Mouse (Mus musculus): ENCODE results near the gene Klhl12.

Gene Klhl12

DNA sequence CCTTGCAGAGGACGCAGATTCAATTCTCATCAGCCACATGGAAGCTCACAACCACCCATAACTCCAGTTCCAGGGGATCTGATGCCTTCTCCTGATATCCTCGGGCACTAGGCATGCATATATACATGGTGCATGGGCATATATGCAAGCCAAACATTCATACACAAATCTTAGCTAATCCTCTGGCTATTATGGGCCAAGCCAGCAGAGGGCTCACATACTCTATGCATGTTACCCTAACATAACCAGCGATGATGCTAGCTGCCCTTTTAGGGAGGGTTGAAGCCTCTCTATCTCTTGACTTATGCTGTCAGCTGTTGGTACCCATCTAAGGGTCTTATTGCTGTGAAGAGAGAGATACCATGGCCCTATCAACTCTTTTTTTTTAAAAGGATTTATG lies 4.3 kb upstream of the Klhl12 start:
- DNase-seq = peak; percentile 57

DNA sequence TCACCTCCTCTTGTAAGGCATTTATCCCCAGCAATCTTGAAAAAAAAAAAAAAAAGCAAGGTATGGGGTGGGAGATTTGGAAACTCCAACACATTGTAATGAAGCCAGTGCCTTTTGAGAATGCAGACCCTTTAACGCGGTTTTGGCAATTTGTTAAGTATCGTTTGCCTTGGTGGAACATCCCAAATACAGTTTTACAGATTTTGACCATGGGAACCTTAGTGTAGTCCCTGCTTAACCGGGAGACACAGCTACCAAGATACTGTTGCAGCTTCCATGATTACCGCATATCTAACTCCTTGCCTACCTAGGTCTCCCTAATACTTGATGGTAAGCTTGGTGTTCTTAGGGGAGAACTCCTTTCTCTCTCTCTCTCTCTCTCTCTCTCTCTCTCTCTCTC lies 729 bp downstream of the Klhl12 start:
- no peak for DNase-seq

DNA sequence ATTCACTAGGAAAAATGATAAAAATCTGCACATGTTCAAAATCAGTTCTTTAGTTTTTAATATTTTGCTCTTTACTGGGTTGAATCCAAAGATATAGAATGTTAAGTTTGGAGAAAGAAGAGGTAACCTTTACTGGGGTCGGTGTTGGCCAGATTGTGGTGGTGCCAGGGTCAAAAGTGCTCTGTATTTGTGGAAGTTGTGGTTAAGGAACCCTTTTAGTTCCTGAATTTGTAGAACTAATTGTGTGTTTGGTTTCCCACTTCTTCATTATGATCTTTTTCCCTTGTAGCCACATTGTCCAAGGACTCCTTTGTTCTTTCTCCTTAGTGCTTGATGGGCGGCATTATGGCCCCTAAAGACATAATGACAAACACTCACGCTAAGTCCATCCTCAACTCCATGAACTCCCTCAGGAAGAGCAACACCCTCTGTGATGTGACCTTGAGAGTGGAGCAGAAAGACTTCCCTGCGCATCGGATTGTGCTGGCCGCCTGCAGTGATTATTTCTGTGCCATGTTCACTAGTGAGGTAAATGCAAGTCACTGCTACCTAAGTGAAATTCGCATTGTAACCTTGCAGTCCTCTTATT lies 2.9 kb downstream of the Klhl12 start:
- DNase-seq = no peak

GRCm38 (mm10) chr1:134460294-134461284 lies 5.3 kb downstream of the Klhl12 start:
- no peak for DNase-seq

DNA sequence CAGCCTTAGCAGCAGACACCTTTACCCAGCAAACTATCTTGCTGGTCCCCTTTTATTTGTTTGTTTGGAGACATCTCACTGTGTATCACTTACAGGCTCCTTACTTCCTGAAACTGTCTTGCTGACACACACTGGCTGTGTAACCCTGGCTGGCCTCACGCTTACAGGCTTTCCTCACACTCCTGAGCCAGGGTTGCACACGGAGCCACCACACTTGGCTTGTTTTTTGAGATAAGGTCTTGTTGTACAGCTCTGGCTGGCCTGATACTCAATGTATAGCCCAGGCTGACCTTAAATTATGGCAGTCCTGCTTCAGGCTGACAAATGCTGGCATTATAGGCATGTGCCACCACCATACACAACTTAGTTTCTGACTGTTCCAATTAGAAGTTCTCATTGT lies 29.3 kb downstream of the Klhl12 start:
- no peak for DNase-seq

DNA sequence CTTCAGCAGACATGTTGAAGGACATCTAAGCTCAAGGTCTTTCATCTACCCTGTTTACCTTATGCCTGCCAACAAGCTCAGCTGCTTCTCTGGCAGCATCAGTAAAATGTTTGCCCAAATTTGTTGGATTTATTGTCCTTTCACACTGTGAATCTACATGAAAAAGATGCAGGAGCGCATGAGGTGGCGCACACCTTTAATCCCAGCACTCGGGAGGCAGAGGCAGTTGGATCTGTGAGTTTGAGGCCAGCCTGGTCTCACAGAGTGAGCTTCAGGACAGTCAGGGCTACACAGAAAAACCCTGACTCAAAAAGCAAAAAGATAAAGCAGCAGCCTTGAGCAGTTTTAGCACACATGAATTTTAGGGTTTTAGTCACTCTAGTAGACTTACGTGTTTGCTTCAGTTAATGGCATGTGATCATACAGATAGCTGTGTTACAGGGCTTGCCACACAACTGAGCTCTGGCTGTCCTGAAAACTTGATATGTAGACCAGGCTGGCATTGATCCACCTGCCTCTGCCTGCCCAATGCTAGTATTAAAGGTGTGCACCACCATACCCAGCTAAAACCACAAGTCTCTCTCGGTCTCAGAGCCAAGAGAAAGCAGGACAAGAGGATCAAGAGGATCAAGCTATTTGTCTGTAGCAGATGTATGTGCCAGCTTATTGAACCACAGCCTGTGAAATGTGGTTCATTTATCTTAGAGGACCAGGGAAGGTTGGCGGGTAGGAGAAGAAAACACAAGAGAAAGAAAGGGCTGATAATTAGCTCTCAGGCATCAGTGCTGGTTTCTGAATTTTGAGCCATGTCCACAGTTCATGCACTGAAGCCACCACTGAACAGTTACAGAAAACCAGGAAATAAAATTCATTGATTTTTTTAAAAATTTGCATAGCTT lies 35.8 kb downstream of the Klhl12 start:
- no peak for DNase-seq

DNA sequence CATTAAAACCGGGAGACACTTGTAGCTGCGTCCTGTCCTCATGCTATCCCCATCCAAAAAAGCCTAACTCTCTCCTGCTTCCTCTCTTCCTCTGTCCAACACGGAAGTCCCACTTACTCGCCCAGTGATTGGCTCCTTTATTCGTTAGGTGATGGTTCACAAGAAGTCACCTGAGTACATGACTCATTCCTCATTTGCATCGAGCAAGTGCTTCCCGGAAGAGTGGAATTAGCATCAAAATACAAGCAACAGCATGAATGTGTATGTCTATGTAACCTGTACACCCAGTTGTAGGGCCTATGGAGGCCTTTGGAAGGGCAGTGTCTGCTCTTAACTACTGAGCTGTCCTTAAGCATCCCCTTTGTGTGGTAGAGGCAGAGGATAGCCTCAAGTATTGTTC lies 36.9 kb downstream of the Klhl12 start:
- no peak for DNase-seq

DNA sequence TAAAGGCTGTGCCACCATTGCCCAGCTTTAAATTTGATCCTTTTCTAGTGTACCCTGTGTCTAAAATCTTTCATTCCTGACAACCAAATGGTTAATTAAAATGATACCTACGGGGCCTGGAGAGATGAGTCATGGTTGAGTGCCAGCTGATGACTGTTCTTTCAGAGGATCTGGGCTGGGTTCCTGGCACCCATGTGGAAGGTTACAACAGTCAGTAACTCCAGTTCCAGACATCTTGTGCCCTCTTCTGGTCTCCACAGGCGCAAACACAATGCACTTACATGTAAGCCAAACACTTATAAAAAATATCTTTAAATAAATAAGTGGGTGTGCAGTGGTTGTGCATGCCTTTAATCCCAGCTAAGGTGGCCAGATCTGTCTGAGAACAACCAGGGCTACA lies 38.2 kb downstream of the Klhl12 start:
- DNase-seq = no peak

GRCm38 (mm10) chr1:134493956-134494355 lies 38.6 kb downstream of the Klhl12 start:
- DNase-seq = no peak

DNA sequence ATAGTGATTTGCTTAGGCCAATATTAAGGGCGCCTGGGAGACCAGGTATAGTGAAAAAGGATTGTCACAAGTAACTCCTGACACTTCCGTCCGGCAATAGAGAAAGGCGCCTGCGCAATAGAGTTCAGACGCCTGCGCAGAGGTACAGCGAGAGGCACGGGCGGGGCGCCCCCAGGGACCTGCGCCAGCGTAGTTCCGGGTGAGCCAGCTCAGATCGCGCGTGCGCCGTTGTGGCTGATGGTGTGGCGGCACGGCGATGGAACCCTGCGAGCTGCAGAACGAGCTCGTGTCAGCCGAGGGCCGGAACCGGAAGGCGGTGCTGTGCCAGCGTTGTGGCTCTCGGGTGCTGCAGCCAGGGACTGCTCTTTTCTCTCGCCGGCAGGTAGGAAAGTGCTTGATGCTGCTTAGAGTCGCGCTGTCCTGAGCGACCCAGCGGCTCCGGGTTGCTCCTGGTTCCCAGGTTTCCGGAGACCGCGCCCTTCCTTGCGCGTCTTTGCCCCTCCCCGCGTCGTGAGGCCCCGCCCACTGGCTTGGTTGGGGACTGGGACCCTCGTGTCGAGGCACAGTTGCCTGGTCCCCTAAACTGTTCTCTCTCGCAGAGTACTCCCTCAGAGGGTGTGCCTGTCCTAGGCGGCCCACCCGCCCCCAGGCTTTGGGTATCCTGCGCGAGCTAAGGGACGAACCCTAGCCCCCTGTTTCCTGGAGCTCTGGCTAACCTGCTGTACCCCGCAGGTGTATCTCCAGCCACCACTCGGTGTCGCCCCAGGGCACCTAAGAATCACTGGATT lies 39.3 kb downstream of the Klhl12 start, which contains the start of gene Rabif:
TSS of gene Rabif (plus strand) at position 221 of the 788 bp plus-strand sequence.
- peak; percentile 99 for DNase-seq

DNA sequence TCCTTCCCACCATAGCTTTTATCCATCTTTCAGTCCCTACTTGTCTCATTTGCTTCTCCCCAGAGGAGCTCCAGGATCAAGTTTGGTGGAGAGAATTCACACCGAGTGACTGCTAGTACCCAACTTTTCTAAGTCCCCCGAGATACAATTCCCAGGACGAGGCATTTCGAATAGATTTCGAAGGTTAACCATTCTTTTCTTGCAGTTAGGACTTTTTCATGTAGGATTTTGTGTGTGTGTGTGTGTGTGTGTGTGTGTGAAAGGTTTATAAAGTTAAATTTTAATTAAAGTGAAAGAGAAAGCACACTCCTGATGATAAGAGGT lies 39.8 kb downstream of the Klhl12 start:
- no peak for DNase-seq

- no peak for DNase-seq
These were observed 40.7 kb downstream of the Klhl12 start for GRCm38 (mm10) chr1:134495991-134496390.

- DNase-seq = no peak
These were observed 45.6 kb downstream of the Klhl12 start for GRCm38 (mm10) chr1:134500916-134501315.

DNA sequence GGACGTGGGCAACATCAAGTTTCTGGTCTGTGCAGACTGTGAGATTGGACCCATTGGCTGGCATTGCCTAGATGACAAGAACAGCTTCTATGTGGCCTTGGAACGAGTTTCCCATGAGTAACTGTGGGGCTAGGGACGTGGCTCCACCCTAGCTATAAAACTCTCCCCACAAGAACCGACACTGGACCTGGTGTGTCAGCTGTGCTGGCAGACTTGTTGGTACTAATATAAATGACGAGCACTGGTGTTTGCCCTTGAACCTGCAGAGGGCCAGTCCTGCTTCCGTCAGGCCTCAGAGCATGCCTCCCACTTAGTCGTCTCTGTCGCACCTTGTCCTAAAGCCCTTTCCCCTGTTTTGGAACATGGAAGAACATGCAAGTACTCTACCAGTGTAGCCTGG lies 50.9 kb downstream of the Klhl12 start:
- no peak for DNase-seq

DNA sequence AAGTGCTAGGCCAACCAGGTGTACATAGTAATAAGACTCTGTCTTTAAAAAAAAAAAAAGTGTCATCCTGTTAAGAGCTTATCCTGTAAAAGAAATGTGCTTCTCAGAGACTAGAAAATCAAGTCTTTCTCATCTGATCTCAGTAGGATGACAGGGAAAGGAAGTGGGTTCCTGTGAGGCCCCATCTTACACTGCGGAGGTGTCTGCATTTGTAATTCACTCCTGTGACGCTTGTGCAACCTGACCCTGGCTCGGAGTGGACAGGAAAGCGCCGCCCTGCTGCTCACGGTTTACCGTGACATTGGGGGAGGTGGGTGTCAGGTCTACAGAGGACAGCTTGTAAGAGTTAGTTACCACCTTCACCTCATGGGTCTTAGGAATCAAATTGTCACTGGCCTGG lies 54.7 kb downstream of the Klhl12 start:
- no peak for DNase-seq

- no peak for DNase-seq
These were observed 56.9 kb downstream of the Klhl12 start for GRCm38 (mm10) chr1:134512183-134512582.

DNA sequence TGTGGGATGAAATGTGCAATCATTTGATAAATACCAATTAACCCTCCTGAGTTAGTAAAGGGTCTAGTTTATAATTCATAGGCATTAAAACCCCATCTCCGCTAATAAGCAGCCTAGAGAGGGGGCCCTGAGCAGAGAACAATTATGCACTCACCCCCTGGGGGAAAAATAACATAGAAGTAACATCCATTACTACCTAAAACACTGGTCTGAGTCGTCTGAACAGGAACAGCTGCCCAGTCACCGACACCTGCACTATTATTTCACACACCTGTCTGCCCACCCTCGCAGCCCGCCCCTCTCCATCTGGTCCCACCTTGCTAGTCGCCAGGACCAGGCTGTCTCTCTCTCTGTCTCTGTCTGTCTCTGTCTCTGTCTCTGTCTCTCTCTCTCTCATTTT lies 57.3 kb downstream of the Klhl12 start:
- DNase-seq = no peak

DNA sequence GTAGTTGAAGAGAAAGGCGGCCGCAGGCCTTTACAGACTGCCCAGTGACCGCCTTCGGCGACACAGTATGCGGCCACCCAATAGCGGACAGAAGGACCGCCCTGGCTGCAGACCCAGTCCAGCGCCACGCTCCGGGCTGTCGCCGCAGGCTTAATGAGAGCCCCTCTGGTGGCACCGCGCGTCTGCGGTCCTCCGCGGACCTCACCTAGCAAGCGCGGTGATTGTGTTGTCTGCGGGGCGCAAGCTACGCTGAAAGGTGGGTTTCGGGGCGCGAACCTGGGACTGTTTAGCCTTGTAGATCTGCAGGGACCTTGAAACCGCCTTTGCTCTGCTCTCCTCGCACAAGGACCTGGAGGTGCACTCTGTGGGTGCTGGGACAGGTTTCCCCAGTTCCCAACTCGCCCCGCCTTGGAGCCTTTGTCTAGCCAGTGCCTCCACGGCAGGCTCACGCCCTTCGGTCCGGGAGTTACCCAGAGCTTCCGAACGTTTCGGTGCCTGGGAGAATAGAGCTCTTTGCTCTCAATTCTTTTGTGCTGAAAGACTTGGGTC lies 58.1 kb downstream of the Klhl12 start:
- peak; percentile 66 for DNase-seq

GRCm38 (mm10) chr1:134513876-134514590 lies 58.7 kb downstream of the Klhl12 start:
- peak; percentile 40 for DNase-seq

DNA sequence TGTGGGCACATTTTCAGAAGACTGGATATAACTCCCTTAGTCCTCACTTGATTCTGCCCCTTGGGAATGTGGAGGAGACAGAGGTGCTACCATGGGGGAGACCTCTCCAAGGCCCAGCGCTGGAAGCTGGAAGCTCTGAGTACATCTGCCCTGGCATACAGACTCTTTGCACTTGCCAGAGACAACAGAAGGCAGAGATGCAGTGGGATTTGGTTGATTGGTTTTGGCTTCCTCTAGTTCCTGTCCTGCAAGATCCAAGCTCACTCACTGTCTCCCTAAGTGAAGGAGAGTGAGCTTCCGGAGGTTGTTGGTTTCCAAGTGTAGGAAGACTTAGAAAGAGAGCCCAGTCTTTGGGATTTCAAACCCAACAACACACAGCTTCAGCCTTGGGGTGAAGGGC lies 60.6 kb downstream of the Klhl12 start:
- no peak for DNase-seq

DNA sequence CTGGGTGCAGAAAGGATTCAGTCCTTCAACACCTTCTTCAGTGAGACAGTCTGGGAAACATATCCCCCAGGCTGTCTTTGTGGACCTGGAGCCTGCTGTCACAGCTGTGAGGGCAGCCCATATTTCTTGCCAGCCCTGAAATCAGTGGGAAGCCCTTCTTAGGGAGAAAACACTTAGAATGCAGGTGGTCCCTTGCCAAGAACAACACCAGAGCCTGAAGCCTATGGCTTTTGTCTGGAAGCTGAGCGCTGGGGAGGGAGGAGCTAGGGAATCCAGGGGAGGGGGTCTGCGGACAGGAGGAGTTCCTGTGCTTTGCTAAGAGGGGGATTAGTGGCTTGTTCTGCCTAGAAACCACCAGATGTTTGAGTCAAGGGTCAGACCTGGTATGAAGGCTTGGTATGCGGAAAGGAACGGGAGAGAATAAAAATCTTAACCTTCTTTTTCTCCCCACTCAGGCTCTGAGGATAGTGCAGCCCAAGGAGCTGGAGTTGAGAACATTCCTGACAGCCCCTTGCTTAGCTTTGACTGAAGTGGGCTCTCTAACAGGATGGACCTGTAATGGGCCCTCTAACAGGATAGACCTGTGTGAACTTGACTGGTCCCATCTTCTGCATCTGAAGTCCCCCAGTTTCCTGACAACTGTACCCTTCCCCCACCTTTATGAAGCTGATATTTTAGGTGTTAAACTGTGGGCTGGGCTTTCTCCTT lies 61.3 kb downstream of the Klhl12 start:
- DNase-seq = peak; percentile 43

Data from lung, postnatal 10 days (tissue).